Mouse (Mus musculus): ENCODE data around the gene P2rx1. TPM values are rescaled to one million over a fixed set of nuclear protein-coding genes. Genes with fewer than 3 reads are reported as not detected.

P2rx1 gene
- polyA plus RNA-seq, 1 experiment from 2014 or later = 1.9 TPM

DNA sequence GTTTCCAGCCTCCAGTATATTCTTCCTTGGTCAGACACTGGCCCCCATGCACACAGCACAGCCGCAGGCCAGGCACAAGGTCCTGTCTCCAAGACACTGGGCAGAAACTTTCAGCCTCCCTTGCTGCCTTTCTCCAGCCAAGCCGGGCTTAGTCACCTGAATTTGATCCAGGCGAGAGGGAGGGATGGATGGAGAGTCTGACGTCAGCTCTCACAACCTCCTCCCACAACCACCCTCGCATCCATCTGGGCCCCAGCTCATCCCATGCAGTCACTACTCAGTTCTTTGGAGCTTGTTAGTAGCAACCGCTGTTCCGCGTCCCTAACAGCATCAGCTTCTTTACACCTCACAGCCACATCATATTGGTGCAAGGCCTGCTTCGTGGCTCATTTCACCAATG, 24.2 kb downstream of the P2rx1 start:
- WGBS = 47% methylated on average over 9 of the region's 9 CpGs
- peaks cover 20% of the 10 kb centered on the region for H3K4me1 ChIP-seq (ENCODE audit: insufficient read depth)
- peaks cover 24% of the 10 kb centered on the region for H3K27me3 ChIP-seq (ENCODE audit: insufficient read depth, low read length)
- H3K27ac ChIP-seq (ENCODE audit: low read depth) = no peak overlapping the region
- no peaks in the 10 kb centered on the region for H3K36me3 ChIP-seq (ENCODE audit: insufficient read depth)
- DNase-seq (peak; percentile 15), ATAC-seq (ENCODE audit: insufficient read depth) (no peak)
- no peak overlapping the region for H3K4me2 ChIP-seq
- no peaks in the 10 kb centered on the region for H3K9me3 ChIP-seq (ENCODE audit: low read depth, low read length)
- H3K4me3 ChIP-seq (ENCODE audit: low read depth, low read length) = no peak overlapping the region
- no peak for TF ChIP-seq CTCF (IDR thresholded peaks at IDR 0.05; ENCODE audit: low read depth)
- no peak overlapping the region for H3K9ac ChIP-seq

DNA sequence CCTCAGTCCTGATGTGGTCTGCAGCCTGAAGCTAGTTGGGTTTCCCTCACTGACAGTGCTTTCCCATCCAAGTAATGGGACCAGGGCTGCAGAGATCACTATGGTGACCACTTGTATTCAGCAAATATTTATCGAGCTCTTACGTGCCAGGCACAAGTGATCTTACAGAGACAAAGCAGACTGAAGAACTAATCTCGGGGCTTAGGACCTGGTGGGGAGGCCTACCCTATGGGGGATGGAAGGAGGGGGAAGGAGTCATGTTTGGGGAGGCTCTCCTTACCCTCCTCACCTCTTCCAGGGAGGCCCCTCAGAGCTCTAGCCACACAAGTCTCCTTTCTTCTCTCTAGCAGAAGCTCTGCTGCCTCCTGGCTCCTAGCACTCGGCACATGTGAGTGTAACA, 24.9 kb downstream of the P2rx1 start:
- Histone ChIP-seq H3K9me3 (ENCODE audit: low read depth, low read length) (no peaks in the 10 kb centered on the region), H3K27ac (ENCODE audit: low read depth) (peak overlapping the region; percentile 33; the same call in 1 of the 2 replicates)

DNA sequence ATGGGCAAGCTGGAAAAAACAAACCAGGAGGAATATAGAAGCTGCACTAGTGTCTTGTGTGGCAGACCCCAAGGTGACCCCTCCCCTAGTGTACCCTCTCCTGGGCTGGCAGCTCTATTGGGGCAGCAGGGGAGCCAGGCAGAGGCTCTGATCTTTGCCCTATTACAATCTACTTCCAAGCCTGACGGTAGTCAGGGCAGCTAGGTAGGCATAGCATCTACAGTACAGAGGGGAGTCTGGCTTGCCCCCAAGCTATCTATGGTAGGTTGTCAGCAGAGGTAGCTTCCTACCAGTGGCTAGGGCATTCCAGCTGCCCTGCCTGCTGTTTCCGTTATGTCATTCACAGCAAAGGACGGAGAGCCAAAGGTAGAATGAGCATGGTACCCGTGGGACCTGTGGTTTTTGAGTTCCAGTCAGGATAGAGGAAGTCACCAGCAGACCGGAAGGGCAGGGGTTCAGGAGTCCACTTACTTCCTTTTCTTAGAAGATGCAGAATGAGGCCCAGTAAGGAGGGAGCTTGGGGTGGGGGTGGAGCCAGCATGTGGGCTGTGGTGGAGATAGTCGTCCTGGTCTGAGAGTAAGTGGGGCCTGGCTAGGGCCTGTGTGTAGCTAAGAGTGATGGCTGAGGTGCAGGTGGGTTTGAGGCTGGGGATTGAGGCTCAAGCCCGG, 25.5 kb downstream of the P2rx1 start:
- TF ChIP-seq CTCF (IDR thresholded peaks at IDR 0.05; ENCODE audit: low read depth) = no peak
- Histone ChIP-seq H3K27me3 (ENCODE audit: insufficient read depth, low read length) (peaks cover 20% of the 10 kb centered on the region), H3K27ac (ENCODE audit: low read depth) (peak overlapping the region; percentile 33; the same call in 1 of the 2 replicates), H3K36me3 (ENCODE audit: insufficient read depth) (no peaks in the 10 kb centered on the region), H3K9me3 (ENCODE audit: low read depth, low read length) (no peaks in the 10 kb centered on the region), H3K9ac (no peak overlapping the region), H3K4me2 (peak overlapping the region; percentile 8; the same call in 1 of the 2 replicates), H3K4me1 (ENCODE audit: insufficient read depth) (peaks cover 20% of the 10 kb centered on the region), H3K4me3 (ENCODE audit: low read depth, low read length) (no peak overlapping the region)
- DNase-seq (peak; percentile 36), ATAC-seq (ENCODE audit: insufficient read depth) (peak; percentile 6; the same call in 1 of the 2 replicates)
- 39% methylated on average over 7 of the region's 7 CpGs for WGBS

More for the DNA sequence above, 24.9 kb downstream of the P2rx1 start:
- H3K36me3 ChIP-seq (ENCODE audit: insufficient read depth) = no peaks in the 10 kb centered on the region
- H3K4me3 ChIP-seq (ENCODE audit: low read depth, low read length) = no peak overlapping the region
- H3K4me1 ChIP-seq (ENCODE audit: insufficient read depth) = peaks cover 20% of the 10 kb centered on the region
- DNase-seq (peak; percentile 15), ATAC-seq (ENCODE audit: insufficient read depth) (no peak)
- H3K9ac ChIP-seq = no peak overlapping the region
- H3K4me2 ChIP-seq = no peak overlapping the region
- H3K27me3 ChIP-seq (ENCODE audit: insufficient read depth, low read length) = peaks cover 24% of the 10 kb centered on the region
- no peak for TF ChIP-seq CTCF (IDR thresholded peaks at IDR 0.05; ENCODE audit: low read depth)
- WGBS = 42% methylated on average over 4 of the region's 4 CpGs

DNA sequence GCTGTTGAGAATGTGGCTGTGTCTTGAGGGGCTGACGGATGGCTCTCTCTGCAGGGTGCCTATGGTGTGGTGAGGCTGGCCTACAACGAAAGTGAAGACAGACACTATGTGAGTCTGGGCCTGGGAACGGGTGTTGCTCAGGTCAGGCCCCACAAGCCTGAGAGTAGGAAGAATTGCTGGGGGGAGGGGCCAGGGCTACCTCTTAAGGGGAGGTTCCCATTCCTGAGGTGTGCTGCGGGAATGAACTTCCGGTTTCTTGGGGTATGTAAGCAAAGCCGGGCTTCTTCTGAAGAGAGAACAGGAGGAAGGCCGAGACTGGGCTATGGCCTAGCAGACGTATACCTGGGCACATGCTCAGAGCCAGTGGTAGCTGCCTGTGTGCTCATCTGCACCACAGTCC, 28.1 kb downstream of the P2rx1 start:
- ATAC-seq (ENCODE audit: insufficient read depth) (no peak), DNase-seq (peak; percentile 55)
- H3K9me3 ChIP-seq (ENCODE audit: low read depth, low read length) = no peaks in the 10 kb centered on the region
- no peak overlapping the region for H3K27ac ChIP-seq (ENCODE audit: low read depth)
- H3K4me2 ChIP-seq = no peak overlapping the region
- no peak for TF ChIP-seq CTCF (IDR thresholded peaks at IDR 0.05; ENCODE audit: low read depth)
- no peak overlapping the region for H3K4me3 ChIP-seq (ENCODE audit: low read depth, low read length)
- H3K9ac ChIP-seq = peak overlapping the region; percentile 11; the same call in 1 of the 2 replicates
- H3K27me3 ChIP-seq (ENCODE audit: insufficient read depth, low read length) = no peaks in the 10 kb centered on the region
- WGBS = 28% methylated on average over 8 of the region's 8 CpGs
- peaks cover 18% of the 10 kb centered on the region for H3K4me1 ChIP-seq (ENCODE audit: insufficient read depth)
- H3K36me3 ChIP-seq (ENCODE audit: insufficient read depth) = no peaks in the 10 kb centered on the region

DNA sequence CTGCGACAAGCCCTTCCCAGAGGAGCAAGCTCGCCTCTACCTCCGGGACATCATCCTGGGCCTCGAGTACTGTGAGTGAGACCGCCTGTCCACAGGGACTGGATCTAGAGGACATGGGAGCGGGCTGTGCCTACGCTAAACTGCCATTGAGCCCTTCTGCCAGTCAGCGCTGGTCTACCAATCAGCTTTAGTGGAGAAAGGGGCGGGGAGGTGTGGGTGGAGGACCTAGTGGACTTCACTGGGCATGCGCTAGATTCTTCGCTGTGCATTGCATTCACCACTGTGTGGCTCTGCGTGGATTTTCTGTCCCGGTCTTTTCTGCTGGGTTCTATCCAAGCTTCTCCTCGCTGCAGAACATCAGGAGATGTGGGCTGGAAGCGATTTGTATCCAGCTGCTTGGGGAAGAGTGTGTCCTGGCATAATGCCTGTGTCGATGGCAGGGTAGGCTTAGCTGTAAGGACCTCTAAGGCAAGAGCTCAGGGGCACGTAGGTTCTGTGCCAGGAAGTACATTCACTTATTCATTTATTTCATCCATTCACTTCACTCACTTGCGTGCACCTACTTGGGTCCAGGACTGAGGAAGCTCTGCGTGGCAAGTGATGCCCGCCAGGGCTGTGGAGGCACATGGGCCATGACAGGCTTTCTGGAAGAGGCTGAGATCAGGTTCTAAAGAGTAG, 32.1 kb downstream of the P2rx1 start:
- H3K4me2 ChIP-seq = peak overlapping the region; percentile 56
- WGBS = 20% methylated on average over 20 of the region's 20 CpGs
- peak; percentile 23 for TF ChIP-seq CTCF (IDR thresholded peaks at IDR 0.05; ENCODE audit: low read depth)
- H3K27me3 ChIP-seq (ENCODE audit: insufficient read depth, low read length) = no peaks in the 10 kb centered on the region
- peak; percentile 95 for DNase-seq
- peak overlapping the region; percentile 58; the same call in 1 of the 2 replicates for H3K27ac ChIP-seq (ENCODE audit: low read depth)
- no peak overlapping the region for H3K9ac ChIP-seq
- no peaks in the 10 kb centered on the region for H3K9me3 ChIP-seq (ENCODE audit: low read depth, low read length)
- no peaks in the 10 kb centered on the region for H3K4me1 ChIP-seq (ENCODE audit: insufficient read depth)
- no peaks in the 10 kb centered on the region for H3K36me3 ChIP-seq (ENCODE audit: insufficient read depth)
- peak; percentile 95 for ATAC-seq (ENCODE audit: insufficient read depth)
- H3K4me3 ChIP-seq (ENCODE audit: low read depth, low read length) = peak overlapping the region; percentile 15

DNA sequence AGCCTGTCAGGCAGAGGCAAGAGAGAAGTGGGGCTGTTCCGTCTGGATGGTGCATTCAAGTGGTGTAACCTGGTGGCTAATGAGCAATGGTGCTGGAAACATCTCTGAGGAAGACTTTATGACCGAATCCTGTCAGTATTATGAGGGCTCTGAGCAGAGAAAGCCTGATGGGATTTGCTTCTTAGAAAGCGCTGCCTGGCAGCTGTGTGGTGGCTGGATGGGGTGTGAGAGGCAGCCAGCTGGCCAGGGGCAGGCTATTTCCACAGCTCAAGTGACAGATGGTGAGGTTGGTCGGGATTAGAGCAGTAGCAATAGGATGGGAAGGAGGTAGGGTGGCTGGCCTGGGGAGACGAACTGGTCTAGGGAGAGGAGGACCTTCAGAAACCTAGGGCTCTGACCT, 32.6 kb downstream of the P2rx1 start:
- DNase-seq = no peak
- H3K27ac ChIP-seq (ENCODE audit: low read depth) = 0 out of 2 replicates have a peak overlapping the region, but pooled peaks have one; percentile 58
- H3K9me3 ChIP-seq (ENCODE audit: low read depth, low read length) = no peaks in the 10 kb centered on the region
- no peaks in the 10 kb centered on the region for H3K27me3 ChIP-seq (ENCODE audit: insufficient read depth, low read length)
- no peak for TF ChIP-seq CTCF (IDR thresholded peaks at IDR 0.05; ENCODE audit: low read depth)
- peak overlapping the region; percentile 56 for H3K4me2 ChIP-seq
- 81% methylated on average over 5 of the region's 5 CpGs for WGBS
- no peaks in the 10 kb centered on the region for H3K4me1 ChIP-seq (ENCODE audit: insufficient read depth)
- ATAC-seq (ENCODE audit: insufficient read depth) = no peak
- H3K4me3 ChIP-seq (ENCODE audit: low read depth, low read length) = no peak overlapping the region
- H3K9ac ChIP-seq = no peak overlapping the region
- H3K36me3 ChIP-seq (ENCODE audit: insufficient read depth) = no peaks in the 10 kb centered on the region; the same call in 1 of the 2 replicates

DNA sequence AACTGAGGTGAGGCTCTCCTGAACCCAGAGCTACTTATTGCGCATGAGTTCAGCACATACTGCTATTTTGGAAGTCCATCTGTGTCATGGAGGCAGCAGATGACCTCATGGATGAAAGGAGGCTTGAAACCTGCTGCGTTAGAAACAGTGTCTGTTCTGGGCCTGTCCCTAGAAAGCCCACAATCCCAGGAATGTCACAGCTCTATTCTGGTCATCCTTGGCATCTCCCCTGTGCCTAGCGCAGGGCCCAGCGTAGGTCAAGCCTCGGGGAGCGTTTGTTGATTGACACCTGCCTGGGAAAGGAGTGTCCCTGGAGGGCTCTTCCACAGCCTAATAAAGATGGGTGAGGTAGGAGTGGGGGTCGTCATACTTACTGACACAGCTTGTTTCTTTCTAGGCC, 37.2 kb downstream of the P2rx1 start:
- 81% methylated on average over 7 of the region's 7 CpGs for WGBS
- DNase-seq (no peak), ATAC-seq (ENCODE audit: insufficient read depth) (no peak)
- Histone ChIP-seq H3K36me3 (ENCODE audit: insufficient read depth) (peaks cover 5% of the 10 kb centered on the region), H3K4me1 (ENCODE audit: insufficient read depth) (no peaks in the 10 kb centered on the region), H3K27me3 (ENCODE audit: insufficient read depth, low read length) (no peaks in the 10 kb centered on the region), H3K4me2 (no peak overlapping the region), H3K4me3 (ENCODE audit: low read depth, low read length) (no peak overlapping the region), H3K27ac (ENCODE audit: low read depth) (no peak overlapping the region), H3K9me3 (ENCODE audit: low read depth, low read length) (no peaks in the 10 kb centered on the region), H3K9ac (no peak overlapping the region)
- no peak for TF ChIP-seq CTCF (IDR thresholded peaks at IDR 0.05; ENCODE audit: low read depth)
